Mouse (Mus musculus) liver, embryonic 16.5 days (tissue): ENCODE measurements around the gene Sln. TPM values are rescaled to one million over a fixed set of nuclear protein-coding genes. Genes with fewer than 3 reads are reported as not detected.

ENCODE experiments used
- ATAC-seq: fragments of 200-750 bp; cut with Nextera tagmentation; 2 replicates; pipeline ENCODE4 v1.8.0; 2017; ENCODE audit warnings: low read depth, mild to moderate bottlenecking, moderate number of reproducible peaks, moderate library complexity
- H3K27ac ChIP-seq: fragments of 300-500 bp; sonication (generic); 2 replicates; pipeline ENCODE4 v1.5.1; 2014; ENCODE audit warnings: mild to moderate bottlenecking, low read length
- H3K27me3 ChIP-seq: fragments of 300-500 bp; sonication (generic); 2 replicates; pipeline ENCODE4 v1.6.1; 2014; ENCODE audit warnings: low read depth, low read length, mixed read lengths; ENCODE audit not compliant: control insufficient read depth, insufficient read depth
- H3K36me3 ChIP-seq: fragments of 300-500 bp; sonication (generic); 2 replicates; pipeline ENCODE4 v1.6.1; 2014; ENCODE audit warnings: mild to moderate bottlenecking; ENCODE audit not compliant: control insufficient read depth, insufficient read depth
- H3K4me1 ChIP-seq: fragments of 300-500 bp; sonication (generic); 2 replicates; pipeline ENCODE4 v1.6.1; 2014; ENCODE audit warnings: low read depth, low read length, mixed read lengths; ENCODE audit not compliant: control insufficient read depth
- H3K4me2 ChIP-seq: fragments of 300-500 bp; sonication (generic); 2 replicates; pipeline ENCODE4 v1.6.1; 2014; ENCODE audit warnings: low read depth, low read length, mixed read lengths
- H3K4me3 ChIP-seq: fragments of 300-500 bp; sonication (generic); 2 replicates; pipeline ENCODE4 v1.5.1; 2014; ENCODE audit warnings: low read depth, mild to moderate bottlenecking, low read length
- H3K9ac ChIP-seq: fragments of 300-500 bp; sonication (generic); 2 replicates; pipeline ENCODE4 v1.6.1; 2014; ENCODE audit warnings: low read depth, low read length
- H3K9me3 ChIP-seq: fragments of 300-500 bp; sonication (generic); replicated peaks from 2 replicates; pipeline ENCODE4 v1.6.1; 2016; ENCODE audit warnings: low read length; ENCODE audit not compliant: control insufficient read depth
- WGBS: fragments of 180-500 bp; shearing (Covaris S2); extraction: QIAGEN DNeasy Blood & Tissue Kit; methylation state at CpG from one replicate; pipeline ENCODE4 v1.1.7; 2014; ENCODE audit not compliant: insufficient replicate concordance; 5-methylcytosine and 5-hydroxymethylcytosine counted together
- polyA plus RNA-seq: library from polyadenylated mRNA; unstranded; fragments of >200 nt; fragmentation: Nextera tagmentation; extraction: Ambion mirVana; gene quantifications from 2 replicates; pipeline ENCODE4 v1.2.1, GENCODE M21; 2015

Sln gene
- 6.6 and 16.0 TPM in 2 replicates for polyA plus RNA-seq

GRCm38 (mm10) chr9:53849864-53850263 is at the start of gene Sln:
TSS of gene Sln (plus strand) at chr9:53850164.
- Histone ChIP-seq H3K36me3 (no peaks in the 10 kb centered on the region), H3K9ac (no peak within 1 kb of the TSS), H3K4me2 (no peak within 1 kb of the TSS), H3K9me3 (no peaks in the 10 kb centered on the region), H3K4me3 (no peak within 1 kb of the TSS), H3K27me3 (no peaks in the 10 kb centered on the region), H3K27ac (no peak within 1 kb of the TSS), H3K4me1 (no peaks in the 10 kb centered on the region)
- 53% methylated on average over 4 of the region's 4 CpGs for WGBS
- no peak for ATAC-seq

GRCm38 (mm10) chr9:53802921-53803320 is 47.0 kb upstream of the Sln start:
- Histone ChIP-seq H3K27ac (no peak overlapping the region), H3K4me1 (no peaks in the 10 kb centered on the region), H3K36me3 (no peaks in the 10 kb centered on the region), H3K9me3 (no peaks in the 10 kb centered on the region), H3K4me3 (no peak overlapping the region), H3K27me3 (no peaks in the 10 kb centered on the region), H3K9ac (no peak overlapping the region), H3K4me2 (no peak overlapping the region)
- ATAC-seq: no peak
- WGBS: 76% methylated on average over 7 of the region's 7 CpGs

GRCm38 (mm10) chr9:53806496-53807086 is 43.4 kb upstream of the Sln start:
- Histone ChIP-seq H3K27me3 (no peaks in the 10 kb centered on the region), H3K9ac (no peak overlapping the region), H3K4me1 (no peaks in the 10 kb centered on the region), H3K27ac (no peak overlapping the region), H3K36me3 (no peaks in the 10 kb centered on the region), H3K4me3 (no peak overlapping the region), H3K4me2 (no peak overlapping the region), H3K9me3 (no peaks in the 10 kb centered on the region)
- 26% methylated on average over 7 of the region's 7 CpGs for WGBS
- no peak for ATAC-seq

- no peak overlapping the region for H3K9ac ChIP-seq
- ATAC-seq: no peak
- 74% methylated on average over 6 of the region's 6 CpGs for WGBS
Measured at GRCm38 (mm10) chr9:53813418-53813817, 36.5 kb upstream of the Sln start.

GRCm38 (mm10) chr9:53818760-53819159 is 31.2 kb upstream of the Sln start:
- Histone ChIP-seq H3K4me3 (no peak overlapping the region), H3K9ac (no peak overlapping the region), H3K9me3 (no peaks in the 10 kb centered on the region), H3K36me3 (no peaks in the 10 kb centered on the region), H3K4me2 (no peak overlapping the region), H3K27me3 (no peaks in the 10 kb centered on the region), H3K4me1 (no peaks in the 10 kb centered on the region), H3K27ac (no peak overlapping the region)
- no peak for ATAC-seq
- WGBS: 12% methylated on average over 4 of the region's 4 CpGs

More at GRCm38 (mm10) chr9:53813418-53813817, 36.5 kb upstream of the Sln start:
- Histone ChIP-seq H3K36me3 (no peaks in the 10 kb centered on the region), H3K27ac (no peak overlapping the region), H3K9me3 (no peaks in the 10 kb centered on the region), H3K27me3 (no peaks in the 10 kb centered on the region), H3K4me2 (no peak overlapping the region), H3K4me1 (no peaks in the 10 kb centered on the region), H3K4me3 (no peak overlapping the region)

- no peak for ATAC-seq
- WGBS: 4% methylated on average over 9 of the region's 9 CpGs
- no peak overlapping the region for H3K4me2 ChIP-seq
Measured at GRCm38 (mm10) chr9:53825318-53825717, 24.6 kb upstream of the Sln start.

GRCm38 (mm10) chr9:53829081-53829865 is 20.7 kb upstream of the Sln start:
- no peak for ATAC-seq
- Histone ChIP-seq H3K27ac (no peak overlapping the region), H3K4me3 (peak overlapping the region; percentile 47), H3K36me3 (no peaks in the 10 kb centered on the region), H3K4me2 (peak overlapping the region; percentile 51), H3K4me1 (peaks cover 2% of the 10 kb centered on the region; the same call in 1 of the 2 replicates), H3K9ac (no peak overlapping the region), H3K9me3 (no peaks in the 10 kb centered on the region), H3K27me3 (no peaks in the 10 kb centered on the region)
- 14% methylated on average over 14 of the region's 14 CpGs for WGBS

More at GRCm38 (mm10) chr9:53825318-53825717, 24.6 kb upstream of the Sln start:
- no peaks in the 10 kb centered on the region for H3K36me3 ChIP-seq
- H3K27ac ChIP-seq: no peak overlapping the region
- H3K9ac ChIP-seq: no peak overlapping the region
- no peaks in the 10 kb centered on the region for H3K27me3 ChIP-seq
- H3K4me3 ChIP-seq: no peak overlapping the region
- peaks cover 2% of the 10 kb centered on the region; the same call in 1 of the 2 replicates for H3K4me1 ChIP-seq
- H3K9me3 ChIP-seq: no peaks in the 10 kb centered on the region

GRCm38 (mm10) chr9:53829866-53830209 is 20.1 kb upstream of the Sln start:
- WGBS: 35% methylated on average over 2 of the region's 2 CpGs
- no peaks in the 10 kb centered on the region for H3K36me3 ChIP-seq
- no peak overlapping the region for H3K27ac ChIP-seq
- peak overlapping the region; percentile 47 for H3K4me3 ChIP-seq
- H3K9me3 ChIP-seq: no peaks in the 10 kb centered on the region
- ATAC-seq: no peak
- peaks cover 2% of the 10 kb centered on the region; the same call in 1 of the 2 replicates for H3K4me1 ChIP-seq
- H3K9ac ChIP-seq: no peak overlapping the region
- peak overlapping the region; percentile 51 for H3K4me2 ChIP-seq
- no peaks in the 10 kb centered on the region for H3K27me3 ChIP-seq

GRCm38 (mm10) chr9:53835039-53835438 is 14.9 kb upstream of the Sln start:
- Histone ChIP-seq H3K27ac (no peak overlapping the region), H3K4me2 (no peak overlapping the region), H3K4me1 (no peaks in the 10 kb centered on the region), H3K9me3 (no peaks in the 10 kb centered on the region), H3K36me3 (no peaks in the 10 kb centered on the region), H3K4me3 (no peak overlapping the region), H3K27me3 (no peaks in the 10 kb centered on the region), H3K9ac (no peak overlapping the region)
- WGBS: 52% methylated on average over 3 of the region's 3 CpGs
- no peak for ATAC-seq
